Mouse (Mus musculus) thymus, postnatal 0 days (tissue): ENCODE measurements around the gene Ppp1ca. TPM values are rescaled to one million over a fixed set of nuclear protein-coding genes. Genes with fewer than 3 reads are reported as not detected.

ENCODE experiments used
- DNase-seq: peaks from one replicate; pipeline ENCODE4 v3.0.0-alpha.2; 2015; ENCODE audit warnings: low spot score
- polyA plus RNA-seq: library from polyadenylated mRNA; unstranded; fragments of >200 nt; fragmentation: Nextera tagmentation; extraction: Ambion mirVana; gene quantifications from 2 replicates; pipeline ENCODE4 v1.2.1, GENCODE M21; 2015

Ppp1ca gene
- polyA plus RNA-seq, 1 experiment from 2014 or later, result 995 TPM

GRCm38 (mm10) chr19:4211891-4212588, 20.2 kb downstream of the Ppp1ca start:
- DNase-seq, result no peak

- DNase-seq, result no peak
These were observed 21.7 kb downstream of the Ppp1ca start for GRCm38 (mm10) chr19:4213524-4213974.

GRCm38 (mm10) chr19:4214071-4214770, 22.4 kb downstream of the Ppp1ca start, which contains the start of the genes Clcf1 and AC109138.7:
Clcf1 (plus strand) TSS chr19:4214238.
AC109138.7 (plus strand) TSS chr19:4214357.
- DNase-seq, result peak; percentile 58

- DNase-seq, result peak; percentile 13
These were observed 23.0 kb downstream of the Ppp1ca start for GRCm38 (mm10) chr19:4214771-4215450.

GRCm38 (mm10) chr19:4215451-4215840, 23.6 kb downstream of the Ppp1ca start:
- no peak for DNase-seq

GRCm38 (mm10) chr19:4216041-4216685, 24.3 kb downstream of the Ppp1ca start:
- no peak for DNase-seq

- DNase-seq, result no peak
These were observed 25.3 kb downstream of the Ppp1ca start for GRCm38 (mm10) chr19:4217140-4217539.

- no peak for DNase-seq
These were observed 26.0 kb downstream of the Ppp1ca start for GRCm38 (mm10) chr19:4217855-4218254.

- peak; percentile 12 for DNase-seq
These were observed 26.4 kb downstream of the Ppp1ca start for GRCm38 (mm10) chr19:4218293-4218692.

- DNase-seq, result peak; percentile 39
These were observed 26.9 kb downstream of the Ppp1ca start for GRCm38 (mm10) chr19:4218784-4219183.

- no peak for DNase-seq
These were observed 28.1 kb downstream of the Ppp1ca start for GRCm38 (mm10) chr19:4219943-4220342.

GRCm38 (mm10) chr19:4220416-4220815, 28.6 kb downstream of the Ppp1ca start:
- DNase-seq, result no peak

GRCm38 (mm10) chr19:4220957-4221743, 29.3 kb downstream of the Ppp1ca start:
- DNase-seq, result peak; percentile 35

GRCm38 (mm10) chr19:4222165-4222564, 30.3 kb downstream of the Ppp1ca start:
- peak; percentile 20 for DNase-seq

- no peak for DNase-seq
These were observed 34.9 kb downstream of the Ppp1ca start for GRCm38 (mm10) chr19:4226779-4227178.

GRCm38 (mm10) chr19:4227446-4227845, 35.6 kb downstream of the Ppp1ca start:
- DNase-seq, result peak; percentile 52

GRCm38 (mm10) chr19:4227894-4228678, 36.2 kb downstream of the Ppp1ca start:
- peak; percentile 85 for DNase-seq

- no peak for DNase-seq
These were observed 37.0 kb downstream of the Ppp1ca start for GRCm38 (mm10) chr19:4228891-4229290.

- DNase-seq, result no peak
These were observed 37.7 kb downstream of the Ppp1ca start for GRCm38 (mm10) chr19:4229451-4230076.
